Mouse (Mus musculus): ENCODE results near the gene Ptprcap. TPM values are rescaled to one million over a fixed set of nuclear protein-coding genes. Genes with fewer than 3 reads are reported as not detected.

Gene Ptprcap
- polyA plus RNA-seq, 1 experiment from 2014 or later, result 4.8 TPM

- H3K4me3 ChIP-seq (replicated peaks), result no peak overlapping the region
- 65% methylated on average over 13 of the region's 13 CpGs for WGBS
- no peak for ATAC-seq (ENCODE audit: insufficient number of reproducible peaks, low FRiP score, low TSS enrichment, low read depth)
Observed at GRCm38 (mm10) chr19:4203604-4204326, 50.4 kb downstream of the Ptprcap start.

DNA sequence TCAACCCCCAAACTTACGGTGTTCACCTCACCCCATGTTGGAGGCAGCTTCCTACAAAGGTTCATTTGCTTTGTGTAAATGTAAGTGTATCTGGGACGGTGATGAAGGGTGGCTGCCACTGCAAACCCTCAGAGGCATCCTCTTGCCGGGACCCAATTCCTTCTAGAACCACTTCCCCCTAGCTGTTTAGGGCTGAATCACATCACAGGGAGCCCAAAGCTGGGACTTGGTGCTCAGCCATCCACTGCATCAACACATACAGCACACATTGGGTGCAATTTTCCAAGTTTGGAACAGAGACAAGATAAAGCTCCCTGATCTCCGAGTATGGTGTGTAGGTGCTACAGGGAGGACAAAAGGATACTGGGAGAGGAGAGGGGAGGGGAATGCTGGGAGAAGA, 51.5 kb downstream of the Ptprcap start:
- Histone ChIP-seq H3K4me2 (replicated peaks) (no peak overlapping the region), H3K4me3 (replicated peaks) (no peak overlapping the region), H3K4me1 (peaks cover 33% of the 10 kb centered on the region), H3K27me3 (no peaks in the 10 kb centered on the region), H3K9me3 (replicated peaks) (no peaks in the 10 kb centered on the region), H3K9ac (no peak overlapping the region), H3K36me3 (no peaks in the 10 kb centered on the region), H3K27ac (replicated peaks) (no peak overlapping the region)
- ATAC-seq (ENCODE audit: insufficient number of reproducible peaks, low FRiP score, low TSS enrichment, low read depth), result no peak
- 46% methylated on average over 4 of the region's 4 CpGs for WGBS

More at GRCm38 (mm10) chr19:4203604-4204326, 50.4 kb downstream of the Ptprcap start:
- no peaks in the 10 kb centered on the region for H3K9me3 ChIP-seq (replicated peaks)
- H3K36me3 ChIP-seq, result no peaks in the 10 kb centered on the region
- H3K4me2 ChIP-seq (replicated peaks), result no peak overlapping the region
- H3K9ac ChIP-seq, result no peak overlapping the region
- peaks cover 36% of the 10 kb centered on the region for H3K4me1 ChIP-seq
- no peak overlapping the region for H3K27ac ChIP-seq (replicated peaks)
- no peaks in the 10 kb centered on the region for H3K27me3 ChIP-seq

Other genes with a start within 250 kb of the Ptprcap start
- gene Tcirg1, start 246.5 kb upstream of the Ptprcap start, polyA plus RNA-seq (2015; fragmentation: Nextera tagmentation; extraction: Ambion mirVana), result 57.5 and 64.3 TPM in 2 replicates
- 255 and 269 TPM in 2 replicates for gene Ndufs8, start 240.8 kb upstream of the Ptprcap start, polyA plus RNA-seq (2015; fragmentation: Nextera tagmentation; extraction: Ambion mirVana)
- 4.8 and 4.9 TPM in 2 replicates for gene Aldh3b1, start 223.8 kb upstream of the Ptprcap start, polyA plus RNA-seq (2015; fragmentation: Nextera tagmentation; extraction: Ambion mirVana)
- 27.7 and 30.0 TPM in 2 replicates for gene Unc93b1, start 218.4 kb upstream of the Ptprcap start, polyA plus RNA-seq (2015; fragmentation: Nextera tagmentation; extraction: Ambion mirVana)
- 2.8 and 3.2 TPM in 2 replicates for gene Aldh3b3, start 195.0 kb upstream of the Ptprcap start, polyA plus RNA-seq (2015; fragmentation: Nextera tagmentation; extraction: Ambion mirVana)
- 22.8 and 25.3 TPM in 2 replicates for gene Aldh3b2, start 181.3 kb upstream of the Ptprcap start, polyA plus RNA-seq (2015; fragmentation: Nextera tagmentation; extraction: Ambion mirVana)
- gene Acy3, start 167.0 kb upstream of the Ptprcap start, polyA plus RNA-seq (2015; fragmentation: Nextera tagmentation; extraction: Ambion mirVana), result 5.5 and 6.0 TPM in 2 replicates
- gene Tbx10, start 160.9 kb upstream of the Ptprcap start, polyA plus RNA-seq (2015; fragmentation: Nextera tagmentation; extraction: Ambion mirVana), result not detected in 2 replicates
- gene Nudt8, start 153.0 kb upstream of the Ptprcap start, polyA plus RNA-seq (2015; fragmentation: Nextera tagmentation; extraction: Ambion mirVana), result 31.0 and 35.8 TPM in 2 replicates
- 3.9 and 4.7 TPM in 2 replicates for gene Gm49405, start 153.0 kb upstream of the Ptprcap start, polyA plus RNA-seq (2015; fragmentation: Nextera tagmentation; extraction: Ambion mirVana)
- gene Doc2g, start 150.3 kb upstream of the Ptprcap start, polyA plus RNA-seq (2015; fragmentation: Nextera tagmentation; extraction: Ambion mirVana), result 5.4 and 5.6 TPM in 2 replicates
- 190 and 202 TPM in 2 replicates for gene Ndufv1, start 140.8 kb upstream of the Ptprcap start, polyA plus RNA-seq (2015; fragmentation: Nextera tagmentation; extraction: Ambion mirVana)
- gene Gstp1, start 115.6 kb upstream of the Ptprcap start, polyA plus RNA-seq (2015; fragmentation: Nextera tagmentation; extraction: Ambion mirVana), result 511 and 558 TPM in 2 replicates
- gene Gstp2, start 107.6 kb upstream of the Ptprcap start, polyA plus RNA-seq (2015; fragmentation: Nextera tagmentation; extraction: Ambion mirVana), result 3.4 and 3.7 TPM in 2 replicates
- 0.41 and 0.77 TPM in 2 replicates for gene Gstp3, start 94.0 kb upstream of the Ptprcap start, polyA plus RNA-seq (2015; fragmentation: Nextera tagmentation; extraction: Ambion mirVana)
- gene Cabp2, start 72.0 kb upstream of the Ptprcap start, polyA plus RNA-seq (2015; fragmentation: Nextera tagmentation; extraction: Ambion mirVana), result not detected in 2 replicates
- 84.6 and 92.8 TPM in 2 replicates for gene Cdk2ap2, start 56.4 kb upstream of the Ptprcap start, polyA plus RNA-seq (2015; fragmentation: Nextera tagmentation; extraction: Ambion mirVana)
- 9.7 and 10.8 TPM in 2 replicates for gene Pitpnm1, start 53.6 kb upstream of the Ptprcap start, polyA plus RNA-seq (2015; fragmentation: Nextera tagmentation; extraction: Ambion mirVana)
- 98.5 and 100 TPM in 2 replicates for gene Aip, start 27.7 kb upstream of the Ptprcap start, polyA plus RNA-seq (2015; fragmentation: Nextera tagmentation; extraction: Ambion mirVana)
- not detected in 2 replicates for gene Gpr152, start 13.8 kb upstream of the Ptprcap start, polyA plus RNA-seq (2015; fragmentation: Nextera tagmentation; extraction: Ambion mirVana)
- 0.31 and 0.37 TPM in 2 replicates for gene Cabp4, start 9.6 kb upstream of the Ptprcap start, polyA plus RNA-seq (2015; fragmentation: Nextera tagmentation; extraction: Ambion mirVana)
- 159 and 178 TPM in 2 replicates for gene Coro1b, start 5.0 kb upstream of the Ptprcap start, polyA plus RNA-seq (2015; fragmentation: Nextera tagmentation; extraction: Ambion mirVana)
- gene Rps6kb2, start 9.8 kb downstream of the Ptprcap start, polyA plus RNA-seq (2015; fragmentation: Nextera tagmentation; extraction: Ambion mirVana), result 66.2 and 70.4 TPM in 2 replicates
- gene Carns1, start 21.9 kb downstream of the Ptprcap start, polyA plus RNA-seq (2015; fragmentation: Nextera tagmentation; extraction: Ambion mirVana), result 3.4 and 5.4 TPM in 2 replicates
- 3.6 and 5.1 TPM in 2 replicates for gene Tbc1d10c, start 37.7 kb downstream of the Ptprcap start, polyA plus RNA-seq (2015; fragmentation: Nextera tagmentation; extraction: Ambion mirVana)
- 745 and 794 TPM in 2 replicates for gene Ppp1ca, start 38.5 kb downstream of the Ptprcap start, polyA plus RNA-seq (2015; fragmentation: Nextera tagmentation; extraction: Ambion mirVana)
- gene Rad9a, start 48.1 kb downstream of the Ptprcap start, polyA plus RNA-seq (2015; fragmentation: Nextera tagmentation; extraction: Ambion mirVana), result 33.6 and 35.0 TPM in 2 replicates
- gene Clcf1, start 60.6 kb downstream of the Ptprcap start, polyA plus RNA-seq (2015; fragmentation: Nextera tagmentation; extraction: Ambion mirVana), result 10.1 and 10.2 TPM in 2 replicates
- gene AC109138.7, start 60.8 kb downstream of the Ptprcap start, polyA plus RNA-seq (2015; fragmentation: Nextera tagmentation; extraction: Ambion mirVana), result not detected in 2 replicates
- gene Pold4, start 78.3 kb downstream of the Ptprcap start, polyA plus RNA-seq (2015; fragmentation: Nextera tagmentation; extraction: Ambion mirVana), result 33.5 and 34.0 TPM in 2 replicates
- gene Ssh3, start 115.6 kb downstream of the Ptprcap start, polyA plus RNA-seq (2015; fragmentation: Nextera tagmentation; extraction: Ambion mirVana), result 27.5 and 34.4 TPM in 2 replicates
- 13.0 and 13.7 TPM in 2 replicates for gene Ankrd13d, start 129.5 kb downstream of the Ptprcap start, polyA plus RNA-seq (2015; fragmentation: Nextera tagmentation; extraction: Ambion mirVana)
- 20.1 and 24.4 TPM in 2 replicates for gene Grk2, start 152.6 kb downstream of the Ptprcap start, polyA plus RNA-seq (2015; fragmentation: Nextera tagmentation; extraction: Ambion mirVana)
- gene Kdm2a, start 244.7 kb downstream of the Ptprcap start, polyA plus RNA-seq (2015; fragmentation: Nextera tagmentation; extraction: Ambion mirVana), result 50.4 and 55.0 TPM in 2 replicates